Mouse (Mus musculus) heart, postnatal 0 days (tissue): ENCODE measurements around the gene Bsg. TPM values are rescaled to one million over a fixed set of nuclear protein-coding genes. Genes with fewer than 3 reads are reported as not detected.

Experiments used
- ATAC-seq: fragments of 200-750 bp; cut with Nextera tagmentation; 2 replicates; pipeline ENCODE4 v1.8.0; 2017; ENCODE audit warnings: low read depth, moderate number of reproducible peaks, moderate library complexity; ENCODE audit not compliant: insufficient read depth
- DNase-seq: peaks from one replicate; pipeline ENCODE4 v3.0.0-alpha.2; 2016; ENCODE audit warnings: low spot score
- H3K27ac ChIP-seq: fragments of 300-500 bp; sonication (generic); 2 replicates; pipeline ENCODE4 v1.5.1; 2014; ENCODE audit warnings: low read depth, mild to moderate bottlenecking
- H3K27me3 ChIP-seq: fragments of 300-500 bp; sonication (generic); 2 replicates; pipeline ENCODE4 v1.6.1; 2014; ENCODE audit warnings: low read length, mixed read lengths; ENCODE audit not compliant: control insufficient read depth, insufficient read depth
- H3K36me3 ChIP-seq: fragments of 300-500 bp; sonication (generic); replicated peaks from 2 replicates; pipeline ENCODE4 v1.6.1; 2014; ENCODE audit warnings: low read length, mixed read lengths; ENCODE audit not compliant: control insufficient read depth, insufficient read depth
- H3K4me1 ChIP-seq: fragments of 300-500 bp; sonication (generic); 2 replicates; pipeline ENCODE4 v1.6.1; 2014; ENCODE audit warnings: antibody characterized with exemption; ENCODE audit not compliant: control insufficient read depth, insufficient read depth
- H3K4me2 ChIP-seq: fragments of 300-500 bp; sonication (generic); 2 replicates; pipeline ENCODE4 v1.6.1; 2014; ENCODE audit warnings: low read depth, mild to moderate bottlenecking, low read length, moderate library complexity
- H3K4me3 ChIP-seq: fragments of 300-500 bp; sonication (generic); 2 replicates; pipeline ENCODE4 v1.5.1; 2014; ENCODE audit warnings: low read depth, low read length
- H3K9ac ChIP-seq: fragments of 300-500 bp; sonication (generic); replicated peaks from 2 replicates; pipeline ENCODE4 v1.6.1; 2014; ENCODE audit warnings: low read depth, low read length, mixed read lengths
- H3K9me3 ChIP-seq: fragments of 300-500 bp; sonication (generic); replicated peaks from 2 replicates; pipeline ENCODE4 v1.6.1; 2016; ENCODE audit warnings: low read length; ENCODE audit not compliant: control insufficient read depth
- CTCF ChIP-seq: IDR thresholded peaks from 2 replicates; pipeline ENCODE4 v1.5.1; 2016; ENCODE audit warnings: antibody characterized with exemption, control low read depth, low read depth
- EP300 ChIP-seq: IDR thresholded peaks from 2 replicates; pipeline ENCODE4 v1.6.1; 2016; ENCODE audit warnings: antibody characterized with exemption, low read depth
- WGBS: fragments of 180-500 bp; shearing (Covaris S2); extraction: QIAGEN DNeasy Blood & Tissue Kit; methylation state at CpG from one replicate; pipeline ENCODE4 v1.1.7; 2014; 5-methylcytosine and 5-hydroxymethylcytosine counted together
- polyA plus RNA-seq: library from polyadenylated mRNA; unstranded; fragments of >200 nt; fragmentation: Nextera tagmentation; extraction: Ambion mirVana; gene quantifications from 2 replicates; pipeline ENCODE4 v1.2.1, GENCODE M21; 2015
- total RNA-seq: library from RNA; depleted of rRNA; stranded (reverse); fragments of >200 nt; gene quantifications from 2 replicates; pipeline ENCODE4 v1.2.3, GENCODE M21; 2014; ENCODE audit warnings: low replicate concordance

Gene Bsg
- total and polyA plus RNA-seq, 2 experiments from 2014 or later = 1,260 to 1,606 TPM

DNA sequence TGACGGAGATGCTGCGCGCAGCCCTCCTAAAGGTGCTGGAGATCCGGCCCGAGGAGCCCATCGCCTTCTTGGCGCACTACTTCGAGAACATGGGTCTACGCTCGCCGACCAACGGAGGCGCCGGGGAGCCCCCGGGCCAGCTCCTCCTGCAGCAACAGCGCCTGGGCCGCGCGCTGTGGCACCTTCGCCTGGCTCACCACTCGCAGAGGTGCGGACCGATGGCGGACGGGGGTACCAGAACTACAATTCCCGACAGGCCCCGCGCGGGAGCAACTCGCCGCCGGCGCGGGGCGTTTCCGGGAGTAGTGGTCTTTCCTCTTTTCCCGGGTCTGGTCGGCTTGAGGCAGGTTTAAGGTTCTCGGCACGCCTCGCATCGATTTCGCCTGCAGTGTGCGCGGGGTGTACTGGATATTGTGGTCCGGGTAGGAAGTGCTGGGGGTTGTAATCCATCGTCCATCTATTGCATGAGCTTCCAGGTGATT is 34.7 kb upstream of the Bsg start:
- H3K9me3 ChIP-seq = no peaks in the 10 kb centered on the region
- peak overlapping the region; percentile 64 for H3K9ac ChIP-seq
- peak overlapping the region; percentile 94 for H3K4me3 ChIP-seq
- TF ChIP-seq CTCF = no peak
- no peak for TF ChIP-seq EP300
- H3K27ac ChIP-seq = peak overlapping the region; percentile 89
- H3K27me3 ChIP-seq = no peaks in the 10 kb centered on the region
- DNase-seq (no peak), ATAC-seq (peak; percentile 59)
- H3K4me2 ChIP-seq = peak overlapping the region; percentile 79
- 0 out of 2 replicates have a peak, but pooled peaks cover 5% of the 10 kb centered on the region for H3K36me3 ChIP-seq
- WGBS = 1% methylated on average over 47 of the region's 47 CpGs
- H3K4me1 ChIP-seq = 0 out of 2 replicates have a peak, but pooled peaks cover 9% of the 10 kb centered on the region

DNA sequence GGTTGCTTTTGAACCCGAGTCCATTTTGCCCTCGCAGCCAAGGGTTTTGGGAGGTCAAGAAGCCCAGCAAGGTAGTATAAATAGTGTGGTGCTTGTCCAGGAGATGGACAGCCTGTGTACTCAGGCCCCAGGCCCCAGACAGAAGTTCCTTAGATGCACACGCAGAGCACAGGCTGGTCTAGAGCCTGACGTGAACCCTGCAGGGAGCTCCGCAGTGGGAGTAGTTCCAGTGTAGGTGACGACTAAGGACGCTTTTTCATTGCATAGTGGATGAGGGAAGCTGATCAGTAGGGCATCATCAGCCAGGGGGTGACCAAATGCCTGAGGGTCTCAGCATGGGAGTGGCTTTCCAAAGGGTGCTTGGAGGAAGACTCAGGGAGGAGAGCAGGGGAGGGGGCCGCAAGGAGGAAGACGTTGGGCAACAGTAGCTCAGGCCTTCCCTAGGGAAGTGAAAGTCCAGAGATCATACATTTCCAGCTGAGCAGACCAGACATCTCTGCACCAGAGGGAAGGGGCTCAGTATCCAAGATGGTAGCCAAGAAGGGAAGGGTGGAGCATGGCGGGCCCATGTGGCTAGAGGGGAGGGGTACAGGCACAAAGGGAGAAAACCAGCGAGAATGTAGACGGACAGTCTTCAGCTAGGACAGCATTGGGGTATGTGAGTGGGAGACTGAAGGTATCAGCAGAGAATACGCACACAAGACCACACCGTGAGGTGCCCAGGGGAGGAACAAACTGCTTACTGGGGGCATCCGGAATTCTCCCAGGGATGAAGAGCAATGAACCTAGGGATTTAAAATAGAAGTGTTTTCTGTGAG is 34.0 kb upstream of the Bsg start:
- Histone ChIP-seq H3K27me3 (no peaks in the 10 kb centered on the region), H3K9ac (peak overlapping the region; percentile 64; the same call in 1 of the 2 replicates), H3K4me1 (0 out of 2 replicates have a peak, but pooled peaks cover 9% of the 10 kb centered on the region), H3K36me3 (0 out of 2 replicates have a peak, but pooled peaks cover 6% of the 10 kb centered on the region), H3K27ac (peak overlapping the region; percentile 89; the same call in 1 of the 2 replicates), H3K4me3 (peak overlapping the region; percentile 94), H3K4me2 (peak overlapping the region; percentile 79), H3K9me3 (no peaks in the 10 kb centered on the region)
- no peak for DNase-seq
- ATAC-seq = no peak; the same call in 1 of the 2 replicates
- TF ChIP-seq EP300 = no peak
- TF ChIP-seq CTCF = no peak
- 37% methylated on average over 15 of the region's 15 CpGs for WGBS

DNA sequence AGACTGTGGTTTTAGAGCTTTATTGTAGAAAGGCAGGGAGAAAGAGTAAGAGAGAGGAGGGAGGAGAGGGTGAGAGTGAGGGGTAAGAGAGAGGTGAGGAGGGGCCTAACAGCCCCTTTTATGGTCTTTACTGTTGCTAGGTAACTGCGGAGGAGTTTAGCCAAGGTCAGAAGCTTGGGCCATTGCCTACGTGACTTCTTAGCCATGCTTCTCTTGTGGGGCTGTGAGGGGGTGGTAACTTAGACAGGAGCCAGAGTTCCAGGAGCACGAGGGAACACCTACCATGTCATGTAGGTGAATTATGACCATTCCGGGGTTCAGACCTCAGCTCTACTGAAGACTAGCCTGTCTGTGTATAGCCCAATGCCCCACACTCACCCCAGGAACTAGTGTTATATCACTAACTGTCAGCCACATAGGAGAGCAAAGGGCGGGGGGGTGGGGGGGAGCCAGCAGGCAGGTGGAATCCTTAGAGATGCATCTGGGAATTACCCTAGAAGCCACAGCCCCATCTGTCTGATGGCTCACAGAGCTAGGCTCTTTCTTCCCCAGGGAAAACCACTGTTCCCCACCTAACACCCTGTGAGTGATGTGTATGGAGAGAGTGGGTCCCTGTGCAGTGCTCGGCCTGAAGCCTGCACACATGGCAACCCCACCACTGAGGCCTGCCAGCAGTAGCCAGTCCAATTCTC is 32.7 kb upstream of the Bsg start:
- WGBS = 81% methylated on average over 6 of the region's 6 CpGs
- no peak for TF ChIP-seq EP300
- no peak for TF ChIP-seq CTCF
- Histone ChIP-seq H3K4me1 (0 out of 2 replicates have a peak, but pooled peaks cover 9% of the 10 kb centered on the region), H3K9ac (no peak overlapping the region), H3K27ac (no peak overlapping the region), H3K4me3 (no peak overlapping the region), H3K36me3 (0 out of 2 replicates have a peak, but pooled peaks cover 6% of the 10 kb centered on the region), H3K4me2 (no peak overlapping the region), H3K27me3 (no peaks in the 10 kb centered on the region), H3K9me3 (no peaks in the 10 kb centered on the region)
- ATAC-seq = no peak
- DNase-seq = no peak

GRCm38 (mm10) chr10:79672088-79672455 is 32.2 kb upstream of the Bsg start:
- DNase-seq = no peak
- Histone ChIP-seq H3K36me3 (0 out of 2 replicates have a peak, but pooled peaks cover 6% of the 10 kb centered on the region), H3K27me3 (no peaks in the 10 kb centered on the region), H3K4me2 (no peak overlapping the region), H3K4me1 (0 out of 2 replicates have a peak, but pooled peaks cover 9% of the 10 kb centered on the region), H3K9ac (no peak overlapping the region), H3K27ac (no peak overlapping the region), H3K4me3 (no peak overlapping the region), H3K9me3 (no peaks in the 10 kb centered on the region)
- ATAC-seq = no peak
- WGBS = 70% methylated on average over 3 of the region's 3 CpGs
- TF ChIP-seq CTCF = no peak
- TF ChIP-seq EP300 = no peak

DNA sequence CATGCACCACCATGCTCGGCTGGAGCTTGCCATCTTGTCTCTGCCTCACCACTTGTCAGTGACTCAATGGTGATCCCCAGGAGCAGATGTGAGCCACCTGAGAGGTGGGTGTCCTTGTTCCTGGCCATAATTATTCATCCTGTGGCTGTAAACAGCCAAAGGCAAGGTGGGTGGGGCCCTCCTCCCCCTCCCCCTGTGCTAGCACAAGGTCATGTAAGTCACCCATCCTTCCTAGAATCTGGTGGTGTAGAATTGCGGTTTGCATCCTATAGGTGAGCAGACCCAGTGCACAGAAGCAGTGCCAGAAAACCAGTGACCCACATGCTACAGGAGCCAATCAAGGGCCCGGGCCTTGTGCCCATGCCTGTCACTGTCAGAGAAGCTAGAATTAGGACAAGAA is 31.2 kb upstream of the Bsg start:
- no peak for TF ChIP-seq EP300
- TF ChIP-seq CTCF = no peak
- H3K9me3 ChIP-seq = no peaks in the 10 kb centered on the region
- no peak overlapping the region for H3K9ac ChIP-seq
- no peak overlapping the region for H3K27ac ChIP-seq
- H3K4me3 ChIP-seq = no peak overlapping the region
- H3K4me1 ChIP-seq = 0 out of 2 replicates have a peak, but pooled peaks cover 9% of the 10 kb centered on the region
- WGBS = 91% methylated on average over 3 of the region's 3 CpGs
- H3K36me3 ChIP-seq = 0 out of 2 replicates have a peak, but pooled peaks cover 6% of the 10 kb centered on the region
- H3K27me3 ChIP-seq = no peaks in the 10 kb centered on the region
- no peak overlapping the region for H3K4me2 ChIP-seq
- DNase-seq = no peak
- ATAC-seq = no peak
